Mouse (Mus musculus): ENCODE measurements around the gene Auts2. TPM values are rescaled to one million over a fixed set of nuclear protein-coding genes. Genes with fewer than 3 reads are reported as not detected.

The Auts2 gene
- polyA plus RNA-seq, 1 experiment from 2014 or later = 36.0 TPM

DNA sequence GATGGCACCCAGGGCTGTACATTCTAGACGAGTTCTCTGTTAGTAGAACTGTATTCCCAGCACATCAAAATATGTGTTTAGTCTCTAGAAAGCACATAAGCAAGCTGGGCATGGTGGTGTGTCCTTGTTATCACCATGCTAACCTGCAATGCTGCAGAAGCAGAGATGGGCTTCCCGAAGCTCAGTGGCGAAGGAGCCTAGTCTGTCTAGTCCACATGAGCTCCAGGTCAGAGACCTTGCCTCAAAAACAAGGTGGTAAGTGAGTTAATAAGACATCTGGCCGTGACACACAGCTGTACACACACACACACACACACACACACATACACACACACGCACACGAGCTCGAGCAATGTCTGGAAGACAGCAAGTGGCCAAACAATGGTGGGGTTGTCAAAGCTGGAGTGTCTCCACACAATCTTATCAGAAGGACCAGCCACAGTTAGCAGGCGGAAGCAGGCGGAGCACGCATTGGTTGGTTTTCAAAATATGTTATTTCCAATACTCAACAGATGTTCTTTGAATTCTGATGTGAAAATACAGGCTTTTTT is 729.1 kb downstream of the Auts2 start:
- no peak overlapping the region for H3K4me2 ChIP-seq
- H3K36me3 ChIP-seq (ENCODE audit: control insufficient read depth, insufficient read depth, low read length) = no peaks in the 10 kb centered on the region
- no peaks in the 10 kb centered on the region for H3K9me3 ChIP-seq (ENCODE audit: control insufficient read depth, low read length)
- H3K9ac ChIP-seq (ENCODE audit: low read length) = no peak overlapping the region
- 82% methylated on average over 10 of the region's 10 CpGs for WGBS
- DNase-seq (ENCODE audit: low spot score, missing footprints) (no peak), ATAC-seq (ENCODE audit: low FRiP score) (no peak)
- no peaks in the 10 kb centered on the region for H3K4me1 ChIP-seq (ENCODE audit: control insufficient read depth, insufficient read depth, low read length)
- no peaks in the 10 kb centered on the region for H3K27me3 ChIP-seq (ENCODE audit: control insufficient read depth, insufficient read depth, low read length)
- no peak overlapping the region for H3K4me3 ChIP-seq (ENCODE audit: low read depth, low read length)
- no peak overlapping the region for H3K27ac ChIP-seq (ENCODE audit: low read depth, low read length)

DNA sequence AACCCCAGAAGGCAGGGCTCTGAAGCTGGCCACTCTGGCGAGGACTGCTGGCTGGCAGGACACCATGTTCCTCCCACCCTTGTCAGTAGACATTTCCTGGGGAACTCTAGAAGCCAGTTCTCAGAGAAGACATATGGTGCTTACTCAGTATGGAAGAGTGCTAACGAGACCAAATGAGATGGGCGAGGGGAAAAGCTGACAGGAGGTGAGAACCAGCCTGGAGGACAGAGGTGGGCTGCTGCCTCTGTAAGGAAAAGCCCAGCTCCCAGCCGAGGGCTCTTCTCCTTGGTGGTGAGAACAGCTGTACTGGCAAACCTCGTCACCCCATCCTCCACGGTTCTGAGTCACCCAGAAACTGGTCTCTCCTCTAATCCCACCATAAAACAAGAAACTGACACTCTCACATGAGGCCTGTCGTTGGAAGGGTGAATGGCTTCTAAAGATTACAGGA is 729.8 kb downstream of the Auts2 start:
- Histone ChIP-seq H3K4me3 (ENCODE audit: low read depth, low read length) (no peak overlapping the region), H3K27me3 (ENCODE audit: control insufficient read depth, insufficient read depth, low read length) (no peaks in the 10 kb centered on the region), H3K9me3 (ENCODE audit: control insufficient read depth, low read length) (no peaks in the 10 kb centered on the region), H3K27ac (ENCODE audit: low read depth, low read length) (no peak overlapping the region), H3K9ac (ENCODE audit: low read length) (no peak overlapping the region), H3K4me2 (no peak overlapping the region), H3K4me1 (ENCODE audit: control insufficient read depth, insufficient read depth, low read length) (no peaks in the 10 kb centered on the region), H3K36me3 (ENCODE audit: control insufficient read depth, insufficient read depth, low read length) (no peaks in the 10 kb centered on the region)
- 78% methylated on average over 7 of the region's 7 CpGs for WGBS
- ATAC-seq (ENCODE audit: low FRiP score) = no peak
- DNase-seq (ENCODE audit: low spot score, missing footprints) = no peak

DNA sequence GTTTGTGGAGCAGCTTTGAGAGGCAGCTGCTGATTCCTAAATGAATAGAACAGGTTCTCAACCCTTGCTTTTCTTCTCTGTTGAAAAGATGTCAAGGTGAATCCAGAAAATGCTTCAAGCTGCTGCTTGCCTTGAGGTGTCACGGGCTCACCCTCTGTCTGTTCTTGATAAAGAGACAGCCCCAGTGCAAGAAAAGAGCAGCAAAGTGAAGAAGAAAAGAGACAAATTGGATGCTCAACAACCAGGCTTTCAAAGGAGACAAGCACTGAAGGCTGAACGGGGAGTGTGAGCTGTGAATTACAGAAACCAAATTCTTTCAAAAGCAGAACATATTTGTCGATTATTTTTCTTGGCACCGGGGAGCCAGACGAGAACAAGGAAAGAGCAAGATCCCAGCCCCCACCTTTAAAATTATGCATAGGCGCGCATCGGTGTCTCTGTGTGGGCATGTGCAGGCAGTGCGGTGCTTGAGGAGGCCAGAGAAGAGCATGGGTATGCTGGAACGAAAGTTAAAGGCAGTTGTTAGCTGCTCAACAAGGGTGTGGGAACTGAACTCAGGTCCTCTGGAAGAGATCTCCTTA is 730.6 kb downstream of the Auts2 start:
- Histone ChIP-seq H3K4me1 (ENCODE audit: control insufficient read depth, insufficient read depth, low read length) (no peaks in the 10 kb centered on the region), H3K4me2 (no peak overlapping the region), H3K9ac (ENCODE audit: low read length) (no peak overlapping the region), H3K36me3 (ENCODE audit: control insufficient read depth, insufficient read depth, low read length) (no peaks in the 10 kb centered on the region), H3K27me3 (ENCODE audit: control insufficient read depth, insufficient read depth, low read length) (no peaks in the 10 kb centered on the region), H3K27ac (ENCODE audit: low read depth, low read length) (no peak overlapping the region), H3K4me3 (ENCODE audit: low read depth, low read length) (no peak overlapping the region), H3K9me3 (ENCODE audit: control insufficient read depth, low read length) (no peaks in the 10 kb centered on the region)
- no peak for DNase-seq (ENCODE audit: low spot score, missing footprints)
- no peak for ATAC-seq (ENCODE audit: low FRiP score)
- WGBS = 85% methylated on average over 10 of the region's 10 CpGs

DNA sequence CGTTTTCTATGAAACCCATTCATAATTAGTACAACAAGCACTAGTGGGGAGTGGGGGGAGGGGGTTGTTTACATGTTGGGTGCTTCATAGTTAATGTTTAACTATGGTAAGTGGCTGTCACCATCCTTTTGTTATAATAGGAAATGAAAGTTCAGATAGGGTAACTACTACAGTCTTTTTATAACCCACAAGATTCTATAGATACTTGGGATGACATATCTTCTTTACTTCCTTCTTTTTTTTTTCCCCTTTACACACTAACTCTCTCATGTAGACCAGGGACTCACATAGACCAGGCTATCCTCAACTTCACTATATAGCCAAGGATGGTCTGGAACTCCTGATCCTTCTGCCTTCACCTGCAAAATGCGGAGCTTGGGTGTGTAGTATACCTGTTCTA is 736.8 kb downstream of the Auts2 start:
- no peak overlapping the region for H3K9ac ChIP-seq (ENCODE audit: low read length)
- H3K4me1 ChIP-seq (ENCODE audit: control insufficient read depth, insufficient read depth, low read length) = peaks cover 15% of the 10 kb centered on the region
- no peak overlapping the region for H3K4me2 ChIP-seq
- H3K9me3 ChIP-seq (ENCODE audit: control insufficient read depth, low read length) = no peaks in the 10 kb centered on the region
- no peak overlapping the region for H3K27ac ChIP-seq (ENCODE audit: low read depth, low read length)
- no peak overlapping the region for H3K4me3 ChIP-seq (ENCODE audit: low read depth, low read length)
- no peaks in the 10 kb centered on the region for H3K36me3 ChIP-seq (ENCODE audit: control insufficient read depth, insufficient read depth, low read length)
- ATAC-seq (ENCODE audit: low FRiP score) = no peak
- 93% methylated on average over 2 of the region's 2 CpGs for WGBS
- peak; percentile 45 for DNase-seq (ENCODE audit: low spot score, missing footprints)
- H3K27me3 ChIP-seq (ENCODE audit: control insufficient read depth, insufficient read depth, low read length) = 0 out of 2 replicates have a peak, but pooled peaks cover 3% of the 10 kb centered on the region

DNA sequence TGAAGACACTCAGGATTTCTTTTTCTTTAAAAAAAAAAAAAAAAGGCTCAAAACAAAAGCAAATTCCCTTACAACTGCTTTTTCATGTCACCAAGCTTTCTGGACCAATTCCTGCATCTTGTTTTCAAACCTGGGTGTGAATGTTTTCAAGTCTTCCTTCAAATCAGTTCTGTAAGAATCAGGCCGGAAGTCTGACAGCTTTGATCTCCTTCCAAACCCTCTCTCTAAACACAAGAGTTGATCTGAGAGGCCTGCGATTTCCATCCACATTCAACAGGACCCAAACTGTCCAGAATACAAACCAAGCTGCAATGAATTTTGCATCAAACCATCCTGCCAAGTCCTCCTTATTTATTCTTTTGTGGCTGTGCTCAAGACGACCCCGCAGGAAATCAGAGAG is 737.9 kb downstream of the Auts2 start:
- Histone ChIP-seq H3K9ac (ENCODE audit: low read length) (no peak overlapping the region), H3K4me2 (no peak overlapping the region), H3K4me3 (ENCODE audit: low read depth, low read length) (no peak overlapping the region), H3K9me3 (ENCODE audit: control insufficient read depth, low read length) (no peaks in the 10 kb centered on the region), H3K27me3 (ENCODE audit: control insufficient read depth, insufficient read depth, low read length) (0 out of 2 replicates have a peak, but pooled peaks cover 3% of the 10 kb centered on the region), H3K27ac (ENCODE audit: low read depth, low read length) (no peak overlapping the region), H3K4me1 (ENCODE audit: control insufficient read depth, insufficient read depth, low read length) (peaks cover 15% of the 10 kb centered on the region), H3K36me3 (ENCODE audit: control insufficient read depth, insufficient read depth, low read length) (no peaks in the 10 kb centered on the region)
- DNase-seq (ENCODE audit: low spot score, missing footprints) (peak; percentile 49), ATAC-seq (ENCODE audit: low FRiP score) (no peak)
- 87% methylated on average over 4 of the region's 4 CpGs for WGBS

DNA sequence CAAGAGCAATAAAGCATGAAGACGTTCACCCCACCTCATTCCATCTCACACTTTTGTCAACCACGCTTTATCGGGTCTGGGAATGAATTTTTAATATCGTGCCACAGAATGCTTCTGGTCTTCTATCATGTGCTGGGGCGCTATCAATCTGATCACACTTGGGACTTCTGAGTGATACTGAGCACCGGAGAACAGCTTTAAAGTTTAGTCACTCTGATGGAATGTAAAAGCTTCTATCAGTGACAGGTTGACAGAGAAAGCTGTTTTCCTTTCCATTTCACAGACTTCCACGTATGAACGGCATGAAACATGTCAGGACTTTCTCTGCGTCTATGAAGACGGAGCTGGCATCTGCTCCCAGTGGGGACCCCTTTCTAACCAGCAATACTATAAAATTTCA is 739.5 kb downstream of the Auts2 start:
- WGBS = 86% methylated on average over 10 of the region's 10 CpGs
- H3K4me2 ChIP-seq = no peak overlapping the region
- peaks cover 15% of the 10 kb centered on the region for H3K4me1 ChIP-seq (ENCODE audit: control insufficient read depth, insufficient read depth, low read length)
- ATAC-seq (ENCODE audit: low FRiP score) = no peak
- no peak overlapping the region for H3K9ac ChIP-seq (ENCODE audit: low read length)
- H3K27me3 ChIP-seq (ENCODE audit: control insufficient read depth, insufficient read depth, low read length) = 0 out of 2 replicates have a peak, but pooled peaks cover 3% of the 10 kb centered on the region
- no peak for DNase-seq (ENCODE audit: low spot score, missing footprints)
- no peaks in the 10 kb centered on the region for H3K9me3 ChIP-seq (ENCODE audit: control insufficient read depth, low read length)
- H3K36me3 ChIP-seq (ENCODE audit: control insufficient read depth, insufficient read depth, low read length) = no peaks in the 10 kb centered on the region
- H3K4me3 ChIP-seq (ENCODE audit: low read depth, low read length) = no peak overlapping the region
- no peak overlapping the region for H3K27ac ChIP-seq (ENCODE audit: low read depth, low read length)

DNA sequence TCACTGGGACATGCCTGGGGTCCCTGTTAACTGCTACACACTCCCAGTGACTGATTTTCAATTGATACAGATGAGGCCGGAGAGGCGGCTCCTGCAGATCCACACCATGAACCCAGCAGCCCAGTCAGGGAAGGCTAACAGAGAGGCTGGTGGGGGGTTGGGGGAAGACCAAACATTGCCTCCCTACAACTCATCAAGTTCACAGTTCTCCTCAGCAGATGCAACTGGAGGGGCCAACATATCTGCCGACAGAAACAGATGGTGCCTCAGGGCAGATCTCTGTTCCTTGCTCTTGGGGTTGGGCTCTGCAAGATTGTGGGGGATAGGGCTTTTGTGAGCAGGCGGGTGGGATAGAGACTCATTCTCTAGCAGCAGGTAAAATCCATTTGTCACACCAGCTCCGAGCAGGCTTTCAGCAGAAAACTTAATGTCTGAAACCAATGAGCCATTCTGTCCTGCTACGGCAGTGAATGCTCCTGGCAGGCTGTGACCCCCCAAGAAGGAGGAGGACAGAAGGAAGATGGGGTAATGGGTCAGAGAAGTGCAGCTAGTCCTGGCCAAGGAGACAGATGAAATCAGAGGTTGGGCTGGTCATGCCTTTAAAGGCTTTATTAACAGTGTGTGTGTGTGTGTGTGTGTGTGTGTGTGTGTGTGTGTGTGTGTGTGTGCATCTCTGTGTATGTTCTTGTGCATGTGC is 740.7 kb downstream of the Auts2 start:
- peaks cover 15% of the 10 kb centered on the region for H3K4me1 ChIP-seq (ENCODE audit: control insufficient read depth, insufficient read depth, low read length)
- WGBS = 24% methylated on average over 6 of the region's 6 CpGs
- H3K4me2 ChIP-seq = no peak overlapping the region
- H3K9ac ChIP-seq (ENCODE audit: low read length) = 0 out of 2 replicates have a peak overlapping the region, but pooled peaks have one; percentile 18
- H3K36me3 ChIP-seq (ENCODE audit: control insufficient read depth, insufficient read depth, low read length) = no peaks in the 10 kb centered on the region
- ATAC-seq (ENCODE audit: low FRiP score) (peak; percentile 73), DNase-seq (ENCODE audit: low spot score, missing footprints) (peak; percentile 92)
- H3K4me3 ChIP-seq (ENCODE audit: low read depth, low read length) = no peak overlapping the region
- H3K9me3 ChIP-seq (ENCODE audit: control insufficient read depth, low read length) = no peaks in the 10 kb centered on the region
- 0 out of 2 replicates have a peak, but pooled peaks cover 3% of the 10 kb centered on the region for H3K27me3 ChIP-seq (ENCODE audit: control insufficient read depth, insufficient read depth, low read length)
- no peak overlapping the region for H3K27ac ChIP-seq (ENCODE audit: low read depth, low read length)

DNA sequence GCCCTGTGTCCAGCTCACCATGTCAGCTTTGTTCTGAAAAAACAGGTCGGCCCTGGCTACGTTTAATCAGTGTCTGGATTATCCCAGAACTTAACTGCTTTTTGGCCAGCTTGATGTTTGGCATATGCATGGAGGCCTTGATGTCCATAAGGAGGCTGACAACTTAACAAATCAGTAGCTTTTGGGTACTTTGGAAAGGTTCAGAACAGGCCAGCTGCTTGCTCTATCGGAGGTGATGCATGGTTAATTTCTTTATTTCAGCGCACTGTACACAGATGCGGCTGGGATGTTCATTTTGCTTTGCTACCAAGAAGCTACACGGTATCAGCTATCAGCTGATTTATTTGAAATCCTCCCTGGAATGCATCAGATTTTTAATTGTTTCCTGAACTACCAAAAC is 741.2 kb downstream of the Auts2 start:
- H3K27ac ChIP-seq (ENCODE audit: low read depth, low read length) = no peak overlapping the region

DNA sequence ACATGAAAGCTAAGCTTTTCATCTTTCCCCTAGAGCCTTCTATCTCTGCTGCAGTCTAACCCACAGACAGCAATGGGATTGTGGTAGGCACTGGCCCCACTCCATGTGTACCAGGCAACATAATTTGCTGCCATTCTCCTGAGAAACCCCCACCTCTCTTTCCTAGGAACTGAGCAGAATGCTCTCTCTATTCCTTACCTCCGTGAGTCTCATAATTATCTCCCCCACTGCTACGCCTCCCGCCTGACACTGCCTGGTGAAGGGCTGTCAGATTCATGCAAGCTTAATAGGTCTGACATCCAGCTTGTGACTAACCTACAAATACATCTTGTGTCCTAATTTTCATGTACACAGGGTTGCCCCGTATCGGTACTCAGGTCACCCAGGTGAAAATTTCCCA is 744.8 kb downstream of the Auts2 start:
- peaks cover 22% of the 10 kb centered on the region for H3K4me1 ChIP-seq (ENCODE audit: control insufficient read depth, insufficient read depth, low read length)
- no peak for ATAC-seq (ENCODE audit: low FRiP score)
- no peaks in the 10 kb centered on the region for H3K36me3 ChIP-seq (ENCODE audit: control insufficient read depth, insufficient read depth, low read length)
- no peak for DNase-seq (ENCODE audit: low spot score, missing footprints)
- no peak overlapping the region for H3K9ac ChIP-seq (ENCODE audit: low read length)
- H3K4me3 ChIP-seq (ENCODE audit: low read depth, low read length) = no peak overlapping the region
- 77% methylated on average over 5 of the region's 5 CpGs for WGBS
- H3K4me2 ChIP-seq = no peak overlapping the region
- H3K27ac ChIP-seq (ENCODE audit: low read depth, low read length) = no peak overlapping the region
- H3K27me3 ChIP-seq (ENCODE audit: control insufficient read depth, insufficient read depth, low read length) = no peaks in the 10 kb centered on the region
- no peaks in the 10 kb centered on the region for H3K9me3 ChIP-seq (ENCODE audit: control insufficient read depth, low read length)

More for the DNA sequence above, 741.2 kb downstream of the Auts2 start:
- Histone ChIP-seq H3K9ac (ENCODE audit: low read length) (no peak overlapping the region), H3K36me3 (ENCODE audit: control insufficient read depth, insufficient read depth, low read length) (no peaks in the 10 kb centered on the region), H3K27me3 (ENCODE audit: control insufficient read depth, insufficient read depth, low read length) (0 out of 2 replicates have a peak, but pooled peaks cover 3% of the 10 kb centered on the region), H3K4me2 (no peak overlapping the region), H3K9me3 (ENCODE audit: control insufficient read depth, low read length) (no peaks in the 10 kb centered on the region), H3K4me1 (ENCODE audit: control insufficient read depth, insufficient read depth, low read length) (peaks cover 15% of the 10 kb centered on the region), H3K4me3 (ENCODE audit: low read depth, low read length) (no peak overlapping the region)
- WGBS = 52% methylated on average over 6 of the region's 6 CpGs
- ATAC-seq (ENCODE audit: low FRiP score) (0 out of 2 replicates have a peak, but pooled peaks have one; percentile 11), DNase-seq (ENCODE audit: low spot score, missing footprints) (no peak)

Data from midbrain, embryonic 11.5 days (tissue).